In the genomic region with DNA sequence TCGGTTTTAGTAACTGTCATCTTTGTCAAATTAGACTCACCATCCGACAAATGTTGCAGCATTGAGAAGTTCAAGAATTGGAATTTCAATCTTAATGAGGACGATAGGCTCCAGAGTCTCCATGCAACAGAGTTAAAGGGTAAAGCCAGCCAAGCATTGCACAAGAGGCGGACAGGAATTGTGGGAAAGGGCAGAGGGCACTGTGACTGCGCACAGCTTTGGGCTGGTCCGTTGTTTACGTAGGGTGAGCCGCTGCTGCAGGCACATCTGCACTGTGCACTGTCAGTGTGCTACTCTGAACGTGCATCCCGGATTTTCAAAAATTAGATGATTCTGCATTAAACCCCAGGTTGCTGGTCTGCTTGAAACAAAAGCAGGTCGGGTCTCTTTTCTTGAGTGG, we compare ENCODE assay signal across 17 mouse cellular contexts. TPM values are rescaled to one million over a fixed set of nuclear protein-coding genes. Genes with fewer than 3 reads are reported as not detected.
DNase-seq lines count a peak whose midpoint lies in the region; ATAC-seq and TF ChIP-seq lines count a peak whose summit lies in the region.
"Had no signal": no experiment of that assay in that cellular context is flagged by ENCODE, and none has a peak within 500 bp of the region (broad histone marks: within the 10 kb centered on the region; RNA-seq: fewer than 3 reads in every experiment).

No protein-coding gene starts in this region.

- no peak overlapping the region for H3K4me3 ChIP-seq in lung, embryonic 14.5 days (ENCODE audit: low read depth, low read length)
- no peak overlapping the region for H3K4me3 ChIP-seq in forebrain, embryonic 15.5 days
- H3K4me3 ChIP-seq in embryonic facial prominence, embryonic 10.5 days = no peak overlapping the region
- H3K4me3 ChIP-seq: neural tube, embryonic 13.5 days had no signal

- H3K27ac ChIP-seq in lung, embryonic 14.5 days (ENCODE audit: low read depth) = no peak overlapping the region
- no peak overlapping the region for H3K27ac ChIP-seq in forebrain, embryonic 15.5 days (replicated peaks)
- H3K27ac ChIP-seq in embryonic facial prominence, embryonic 10.5 days (replicated peaks) = no peak overlapping the region
- H3K27ac ChIP-seq: kidney, postnatal 0 days; neural tube, embryonic 13.5 days had no signal

- ATAC-seq in lung, embryonic 14.5 days (ENCODE audit: insufficient read depth) = no peak
- no peak for ATAC-seq in forebrain, embryonic 15.5 days (replicated peaks)
- ATAC-seq: forebrain, postnatal 0 days; hindbrain, embryonic 16.5 days; midbrain, embryonic 16.5 days had no signal

- TF ChIP-seq CTCF in lung, embryonic 14.5 days (IDR thresholded peaks at IDR 0.05; ENCODE audit: low read depth) = no peak

- no peak overlapping the region for H3K4me2 ChIP-seq in lung, embryonic 14.5 days
- no peak overlapping the region for H3K4me2 ChIP-seq in forebrain, embryonic 15.5 days (replicated peaks)
- H3K4me2 ChIP-seq: neural tube, embryonic 13.5 days had no signal

- DNase-seq in adrenal gland, postnatal 36 days = peak; percentile 26 to 35
- no peak for DNase-seq in adrenal gland, adult 18-20 months (ENCODE audit: low spot score in 2 of 2)
- peak; percentile 29 for DNase-seq in retina, embryonic 14.5 days (ENCODE audit: low spot score)
- no peak for DNase-seq in retina, postnatal 1 day
- peak; percentile 57 for DNase-seq in lung, embryonic 14.5 days
- DNase-seq in embryo, embryonic 9.5 days (ENCODE audit: extremely low spot score) = no peak
- DNase-seq in embryonic facial prominence, embryonic 10.5 days (ENCODE audit: low spot score) = no peak
- DNase-seq: cerebellum, adult 11-12 months; forebrain, postnatal 0 days; heart, adult 11 months; heart, postnatal 10 days; thymus, postnatal 36 days had no signal

- no peaks in the 10 kb centered on the region for H3K9me3 ChIP-seq in lung, embryonic 14.5 days (ENCODE audit: low read depth, low read length)
- no peaks in the 10 kb centered on the region for H3K9me3 ChIP-seq in forebrain, embryonic 15.5 days
- no peaks in the 10 kb centered on the region for H3K9me3 ChIP-seq in embryonic facial prominence, embryonic 10.5 days
- H3K9me3 ChIP-seq: neural tube, embryonic 13.5 days had no signal

- 68% methylated on average over 11 of the region's 11 CpGs for WGBS in lung, embryonic 14.5 days
- WGBS in forebrain, embryonic 15.5 days = 90% methylated on average over 11 of the region's 11 CpGs
- WGBS in embryonic facial prominence, embryonic 10.5 days = 76% methylated on average over 11 of the region's 11 CpGs

- no peaks in the 10 kb centered on the region; the same call in 1 of the 2 replicates for H3K36me3 ChIP-seq in lung, embryonic 14.5 days (ENCODE audit: insufficient read depth)
- H3K36me3 ChIP-seq in forebrain, embryonic 15.5 days = no peaks in the 10 kb centered on the region
- H3K36me3 ChIP-seq in embryonic facial prominence, embryonic 10.5 days (replicated peaks) = no peaks in the 10 kb centered on the region
- H3K36me3 ChIP-seq: neural tube, embryonic 13.5 days had no signal

- no peaks in the 10 kb centered on the region for H3K27me3 ChIP-seq in lung, embryonic 14.5 days (ENCODE audit: insufficient read depth, low read length)
- no peaks in the 10 kb centered on the region for H3K27me3 ChIP-seq in forebrain, embryonic 15.5 days
- no peaks in the 10 kb centered on the region for H3K27me3 ChIP-seq in embryonic facial prominence, embryonic 10.5 days (replicated peaks; ENCODE audit: low read depth, poor library complexity, severe bottlenecking)
- H3K27me3 ChIP-seq: neural tube, embryonic 13.5 days had no signal

- H3K4me1 ChIP-seq in lung, embryonic 14.5 days (ENCODE audit: insufficient read depth) = peaks cover 6% of the 10 kb centered on the region; the same call in 1 of the 2 replicates
- H3K4me1 ChIP-seq in forebrain, embryonic 15.5 days = no peaks in the 10 kb centered on the region
- H3K4me1 ChIP-seq in embryonic facial prominence, embryonic 10.5 days = peaks cover 13% of the 10 kb centered on the region
- H3K4me1 ChIP-seq: neural tube, embryonic 13.5 days had no signal

- H3K9ac ChIP-seq in lung, embryonic 14.5 days = no peak overlapping the region
- H3K9ac ChIP-seq in forebrain, embryonic 15.5 days (replicated peaks) = no peak overlapping the region
- H3K9ac ChIP-seq: forebrain, postnatal 0 days; neural tube, embryonic 13.5 days had no signal

RNA-seq across cellular contexts. Expression of a gene that starts 27.9 kb away (rescaled TPM):
- total RNA-seq in adrenal gland, postnatal 36 days (2021) = 10 to 100 TPM; 26.1 to 30.4 TPM
- 10 to 100 TPM; 29.5 to 40.1 TPM for total RNA-seq in adrenal gland, adult 18-20 months (2021)
- 36.4 and 37.5 TPM in 2 replicates for polyA plus RNA-seq in lung, embryonic 14.5 days (2014; fragmentation: Nextera tagmentation; extraction: Ambion mirVana)
- polyA plus RNA-seq in forebrain, embryonic 15.5 days (2015; fragmentation: Nextera tagmentation; extraction: Ambion mirVana) = 3.9 and 4.7 TPM in 2 replicates
- 7.3 and 8.7 TPM in 2 replicates for polyA plus RNA-seq in embryonic facial prominence, embryonic 10.5 days (2016; fragmentation: Nextera tagmentation; extraction: Ambion mirVana)

Comparison
In these comparisons a context has a peak if more than half of its experiments do, and no peak if none do; other contexts are left out.
1. DNase-seq: peak in adrenal gland, postnatal 36 days (2 of 2), retina, embryonic 14.5 days (single experiment) and lung, embryonic 14.5 days (single experiment); none in adrenal gland, adult 18-20 months (0 of 2), retina, postnatal 1 day (single experiment), embryo, embryonic 9.5 days (single experiment) and embryonic facial prominence, embryonic 10.5 days (single experiment).